Mouse (Mus musculus) layer of hippocampus, adult 6 months (tissue): ENCODE results near the gene 1810010D01Rik. TPM values are rescaled to one million over a fixed set of nuclear protein-coding genes. Genes with fewer than 3 reads are reported as not detected.

Source experiments
- long read RNA-seq, 2 experiments: library from polyadenylated mRNA; unstranded; transcript quantifications; one replicate each; pipeline ENCODE4 v2.0.0; 2019 to 2020
- polyA plus RNA-seq: library from polyadenylated mRNA; unstranded; fragments of <200 nt; fragmentation: Nextera tagmentation; gene quantifications from 2 replicates; pipeline ENCODE4 v1.2.3, GENCODE M21; 2021

Gene 1810010D01Rik
- polyA plus RNA-seq: not detected in 2 replicates
- long read RNA-seq, experiment 1: 0 reads
- long read RNA-seq, experiment 2: 0 reads

GRCm38 (mm10) chr7:145208006-145208405 is at the start of gene 1810010D01Rik:
Gene 1810010D01Rik (minus strand): TSS chr7:145208119.

Other genes starting within 250 kb of the 1810010D01Rik start
- gene Tpcn2, start 75.9 kb upstream of the 1810010D01Rik start, polyA plus RNA-seq: 0.30 and 0.78 TPM in 2 replicates
- gene Mrgprf, start 92.7 kb upstream of the 1810010D01Rik start, polyA plus RNA-seq: 0.36 and 0.57 TPM in 2 replicates
- not detected in 2 replicates for gene Mrgprd, start 106.7 kb upstream of the 1810010D01Rik start, polyA plus RNA-seq